Mouse (Mus musculus): ENCODE data around the gene Pacrg.

Gene Pacrg

DNA sequence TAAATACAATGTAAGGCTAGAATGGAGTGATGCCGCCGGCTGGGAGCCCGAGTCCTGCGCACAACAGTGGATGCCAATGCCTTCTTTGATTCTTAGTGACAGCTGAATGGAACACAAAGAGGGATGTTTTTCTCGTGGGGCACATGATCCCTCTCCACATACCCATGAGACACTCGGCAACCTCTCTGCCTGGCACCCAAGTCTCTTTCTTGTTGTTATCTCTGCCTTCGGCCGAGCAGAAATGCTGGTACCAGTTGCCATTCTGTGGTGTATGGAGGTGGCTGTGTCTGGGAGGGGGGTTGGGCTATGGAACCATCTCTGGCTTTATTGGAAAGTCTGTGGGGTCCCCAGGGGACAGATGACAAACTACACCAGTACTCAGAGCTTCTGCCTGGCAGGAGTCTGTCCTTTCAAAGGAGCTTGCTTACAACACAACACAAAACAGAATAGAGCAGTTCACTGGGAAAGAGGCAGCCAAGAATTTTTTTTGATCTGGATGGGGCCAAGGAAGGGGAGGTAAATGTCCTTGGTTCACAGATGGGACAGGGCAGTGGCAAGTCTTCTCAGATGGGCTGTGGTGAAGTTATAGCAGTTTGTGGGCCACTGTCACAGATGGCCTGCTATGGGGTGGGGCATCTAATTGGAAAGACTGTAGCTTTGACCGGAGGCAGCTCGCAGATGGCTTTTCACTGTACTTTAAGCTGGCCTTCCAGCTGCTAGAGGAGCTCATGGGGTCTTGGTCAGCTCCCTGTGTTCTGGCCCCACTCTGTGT lies 388.6 kb downstream of the Pacrg start:
- no peak for DNase-seq (ENCODE audit: low spot score)

GRCm38 (mm10) chr17:10449800-10450299 lies 390.3 kb downstream of the Pacrg start:
- DNase-seq (ENCODE audit: low spot score), result no peak

DNA sequence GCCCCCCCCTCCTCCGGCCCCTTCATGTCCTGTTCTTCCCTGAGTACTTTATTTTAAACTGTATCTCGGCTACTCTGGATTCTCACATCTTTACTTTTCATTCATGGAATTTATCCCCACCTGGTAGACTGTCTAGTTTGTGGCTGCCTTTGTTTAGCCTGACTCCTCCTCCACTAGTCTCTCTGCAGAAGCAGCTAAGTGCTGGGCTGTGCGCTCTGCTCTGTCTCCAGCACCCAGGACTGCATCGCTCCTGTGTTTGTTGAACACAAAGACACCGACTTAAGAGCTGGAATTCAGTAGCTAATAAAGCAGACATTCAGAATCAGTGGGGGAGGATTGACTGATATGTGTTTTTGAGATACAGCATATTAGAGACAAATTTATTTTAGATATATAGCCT lies 391.7 kb downstream of the Pacrg start:
- DNase-seq (ENCODE audit: low spot score), result no peak

GRCm38 (mm10) chr17:10441501-10442111 lies 398.5 kb downstream of the Pacrg start:
- DNase-seq (ENCODE audit: low spot score), result no peak

GRCm38 (mm10) chr17:10440961-10441360 lies 399.1 kb downstream of the Pacrg start:
- no peak for DNase-seq (ENCODE audit: low spot score)

DNA sequence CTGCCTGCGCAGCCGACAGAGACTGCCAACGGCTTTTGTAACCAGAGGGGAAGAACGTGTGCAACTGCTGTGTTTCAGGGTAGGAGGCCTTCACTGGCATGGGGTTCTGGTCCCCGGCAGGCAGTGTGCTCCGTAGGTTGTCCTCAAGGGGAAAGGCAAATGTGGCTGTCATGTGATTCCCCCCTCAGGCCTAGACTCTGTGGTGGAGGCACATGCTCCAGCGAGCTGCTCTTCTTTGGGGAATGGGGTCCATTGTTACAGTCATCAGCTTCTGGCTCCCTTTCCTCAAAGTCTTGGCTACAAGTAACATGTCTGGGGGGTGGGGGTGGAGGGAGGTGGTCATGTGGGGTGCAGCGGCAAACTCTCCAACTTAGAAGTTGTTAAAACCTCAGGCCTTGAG lies 400.3 kb downstream of the Pacrg start:
- DNase-seq (ENCODE audit: low spot score), result no peak

GRCm38 (mm10) chr17:10434867-10435266 lies 405.2 kb downstream of the Pacrg start:
- DNase-seq (ENCODE audit: low spot score), result no peak

DNA sequence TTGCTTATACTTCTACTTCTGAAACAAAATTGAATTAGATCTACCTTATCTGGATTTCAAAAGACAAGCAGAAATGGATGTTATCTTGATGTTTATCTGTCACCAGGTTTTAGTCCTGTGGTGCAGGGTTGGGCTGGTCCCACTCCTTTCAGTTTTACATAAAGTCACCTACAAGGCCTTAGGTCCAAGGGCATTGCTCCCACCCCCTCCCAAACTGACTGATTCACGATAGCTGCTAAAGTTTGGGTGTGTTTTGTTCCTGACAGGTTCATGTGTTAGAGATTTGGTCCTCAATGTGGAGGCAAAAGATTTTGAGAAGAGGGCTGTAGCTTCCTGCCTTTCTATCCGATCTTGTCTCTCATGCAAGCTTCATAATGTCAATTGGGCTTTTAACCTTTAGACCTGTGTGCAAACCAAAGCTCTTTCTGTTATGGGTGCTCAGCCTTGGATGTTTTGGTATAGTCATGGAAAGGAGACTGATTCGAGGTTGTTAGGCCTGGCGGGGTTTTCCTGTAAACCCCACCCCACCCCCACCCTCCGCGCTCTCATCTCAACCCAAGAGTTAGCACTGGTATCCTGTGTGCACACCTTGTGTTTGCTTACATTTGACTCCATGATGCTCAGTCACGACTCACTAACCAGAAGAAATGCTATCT lies 407.5 kb downstream of the Pacrg start:
- no peak for DNase-seq (ENCODE audit: low spot score)

DNA sequence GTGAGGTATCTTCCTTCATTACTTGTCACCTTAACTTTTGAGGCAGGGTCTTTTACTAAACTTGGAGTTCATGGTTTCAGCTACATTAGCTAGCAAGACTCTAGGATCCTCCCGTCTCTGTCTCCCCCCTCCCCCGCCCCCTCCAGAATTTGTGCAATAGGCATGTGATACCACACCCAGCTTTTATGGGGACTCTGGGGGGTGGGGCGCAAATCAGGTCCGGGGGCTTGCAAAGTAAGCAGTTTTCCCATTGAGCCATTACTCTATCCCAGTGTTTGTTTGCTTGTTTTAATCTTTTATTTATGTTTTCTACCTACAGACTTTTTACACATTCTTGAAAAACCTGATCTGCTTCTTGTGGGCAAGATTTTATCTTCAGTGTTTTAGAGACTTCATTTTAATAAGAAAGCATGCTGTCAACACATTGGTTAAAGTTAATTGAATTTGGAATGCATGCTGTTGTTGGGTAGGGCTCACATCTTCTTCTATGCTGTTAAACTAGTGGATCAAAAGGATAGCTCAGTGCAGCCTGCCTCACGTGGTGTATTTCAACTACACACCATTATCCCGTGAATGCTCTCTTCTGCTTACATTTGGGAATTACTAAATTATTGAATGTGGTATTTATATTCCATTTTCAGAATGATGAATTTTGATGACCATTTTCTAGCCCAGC lies 408.1 kb downstream of the Pacrg start:
- no peak for DNase-seq (ENCODE audit: low spot score)

DNA sequence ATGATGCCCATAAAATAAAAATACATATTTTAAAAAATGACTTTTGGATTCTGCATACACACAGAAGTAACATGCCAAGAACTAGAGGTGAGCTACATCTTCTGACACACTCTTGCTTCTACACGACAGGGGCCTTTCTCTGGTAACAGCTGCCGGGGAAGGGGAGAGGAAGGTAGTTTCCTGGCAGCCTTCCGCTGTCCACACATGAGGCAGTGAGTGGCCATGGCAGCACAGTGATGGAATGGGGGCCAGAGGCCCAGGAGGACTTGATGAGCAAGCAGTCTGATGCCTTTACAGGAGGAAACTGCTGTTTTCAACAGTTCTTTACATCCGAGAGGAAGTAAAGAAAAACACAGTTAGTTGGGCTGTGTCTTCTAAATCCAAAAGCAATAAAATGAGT lies 409.3 kb downstream of the Pacrg start:
- no peak for DNase-seq (ENCODE audit: low spot score)

- no peak for DNase-seq (ENCODE audit: low spot score)
Measured at GRCm38 (mm10) chr17:10429406-10429805, 410.7 kb downstream of the Pacrg start.

DNA sequence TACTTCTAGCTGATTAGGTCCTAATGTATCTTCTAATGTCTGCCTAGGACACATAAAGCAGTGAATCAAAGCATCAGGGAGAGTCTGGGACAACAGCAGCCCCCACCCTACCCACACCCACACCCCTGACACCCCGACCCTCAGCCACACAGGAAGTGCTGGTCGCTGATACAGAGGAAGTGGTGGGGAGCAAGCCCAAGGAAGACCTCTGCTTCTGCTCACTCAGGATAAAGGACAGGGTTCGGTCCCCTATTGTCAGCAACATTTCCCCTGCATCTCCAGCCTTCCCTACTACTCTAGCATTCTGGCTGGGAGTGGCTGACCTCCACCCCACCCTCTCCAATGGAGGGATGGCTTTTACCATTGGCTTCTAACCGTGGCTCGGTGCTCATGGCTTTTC lies 414.8 kb downstream of the Pacrg start:
- DNase-seq (ENCODE audit: low spot score), result no peak

- no peak for DNase-seq (ENCODE audit: low spot score)
Measured at GRCm38 (mm10) chr17:10417558-10418253, 422.4 kb downstream of the Pacrg start.

DNA sequence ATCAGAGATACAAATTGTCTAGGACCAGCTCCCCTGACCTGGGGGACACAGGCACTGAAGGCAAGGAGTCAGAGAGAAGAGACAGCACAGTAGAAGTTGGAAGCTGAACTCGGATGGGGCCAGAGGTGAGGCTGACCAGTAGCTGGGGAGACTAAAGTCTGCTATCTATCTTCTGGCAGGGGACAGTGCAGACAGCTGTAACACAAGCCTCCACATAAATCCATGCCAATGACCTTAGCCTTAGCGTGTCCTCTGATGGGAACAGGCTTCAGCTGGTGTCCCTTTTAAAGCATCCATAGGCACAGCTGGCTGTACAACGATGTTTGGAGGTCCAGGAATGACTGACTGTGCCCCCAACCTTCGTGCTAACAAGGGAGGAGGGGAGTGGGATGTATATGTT lies 423.1 kb downstream of the Pacrg start:
- no peak for DNase-seq (ENCODE audit: low spot score)

GRCm38 (mm10) chr17:10416101-10416500 lies 424.0 kb downstream of the Pacrg start:
- no peak for DNase-seq (ENCODE audit: low spot score)

DNA sequence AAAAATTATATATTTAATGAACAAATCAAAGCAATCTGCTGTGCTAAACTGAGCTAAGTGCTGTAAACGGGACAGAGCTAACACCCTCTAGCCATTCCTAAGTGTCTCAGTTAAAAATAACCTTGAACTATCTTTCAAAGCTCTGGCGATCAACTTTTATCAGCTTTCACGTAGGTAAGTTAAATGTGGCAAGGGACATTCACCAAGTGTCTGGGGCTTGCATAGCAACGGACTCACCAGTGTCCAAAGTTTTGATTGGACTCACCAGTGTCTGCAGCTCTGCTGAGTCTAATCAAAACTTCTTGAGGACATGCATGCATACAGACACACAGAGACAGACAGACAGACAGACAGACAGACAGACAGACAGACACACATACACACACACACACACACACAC lies 425.7 kb downstream of the Pacrg start:
- DNase-seq (ENCODE audit: low spot score), result no peak

DNA sequence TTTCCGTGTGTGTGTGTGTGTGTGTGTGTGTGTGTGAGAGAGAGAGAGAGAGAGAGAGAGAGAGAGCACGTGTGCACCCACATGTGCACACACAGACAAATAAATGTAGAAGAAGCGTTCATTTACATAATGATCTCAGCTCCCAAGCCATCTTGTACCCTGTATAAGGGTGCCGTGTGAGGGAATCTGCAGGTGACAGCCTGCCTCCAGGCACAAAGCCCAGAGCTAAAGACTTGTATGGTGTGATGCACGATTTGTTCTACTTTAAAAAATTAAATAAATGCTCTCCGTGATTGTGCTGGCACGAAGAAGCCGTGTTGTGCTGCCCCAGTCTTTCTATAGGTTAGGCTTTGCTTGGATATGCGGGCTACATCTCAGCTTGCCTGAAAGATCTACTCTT lies 426.2 kb downstream of the Pacrg start:
- DNase-seq (ENCODE audit: low spot score), result no peak

GRCm38 (mm10) chr17:10410597-10411476 lies 429.3 kb downstream of the Pacrg start:
- no peak for DNase-seq (ENCODE audit: low spot score)

GRCm38 (mm10) chr17:10408681-10409081 lies 431.4 kb downstream of the Pacrg start:
- DNase-seq (ENCODE audit: low spot score), result no peak

GRCm38 (mm10) chr17:10407031-10407722 lies 432.9 kb downstream of the Pacrg start:
- DNase-seq (ENCODE audit: low spot score), result no peak
